Mouse (Mus musculus): Measurements from ENCODE around the gene Skida1.

Skida1 gene

DNA sequence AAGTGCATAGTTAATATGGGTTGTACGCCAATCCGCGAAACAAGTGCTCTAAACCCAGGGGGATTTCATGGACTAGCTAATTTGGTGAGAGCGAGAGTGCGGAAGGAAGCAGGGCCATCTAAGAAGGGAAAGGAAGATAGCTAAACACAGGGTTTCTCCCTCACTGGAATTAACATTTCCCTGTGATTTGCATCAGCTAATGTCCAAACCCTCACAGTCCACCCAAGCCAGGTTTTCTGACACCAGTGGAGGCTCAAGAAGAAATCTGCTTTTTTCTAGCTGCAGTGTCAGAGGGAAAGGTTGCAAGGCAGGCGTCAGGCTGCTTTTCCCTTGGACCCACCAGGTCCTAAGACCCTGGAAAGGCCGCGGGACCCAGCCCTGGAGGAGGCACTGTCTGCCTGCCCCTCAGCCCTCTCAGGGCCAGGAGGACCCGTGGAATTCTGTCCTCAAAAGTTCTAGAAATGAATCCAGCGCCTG lies 9.9 kb downstream of the Skida1 start:
- DNase-seq (ENCODE audit: low spot score in 2 of 2): no peak

GRCm38 (mm10) chr2:18038141-18038752 lies 10.6 kb downstream of the Skida1 start:
- DNase-seq (ENCODE audit: low spot score in 2 of 2): no peak

DNA sequence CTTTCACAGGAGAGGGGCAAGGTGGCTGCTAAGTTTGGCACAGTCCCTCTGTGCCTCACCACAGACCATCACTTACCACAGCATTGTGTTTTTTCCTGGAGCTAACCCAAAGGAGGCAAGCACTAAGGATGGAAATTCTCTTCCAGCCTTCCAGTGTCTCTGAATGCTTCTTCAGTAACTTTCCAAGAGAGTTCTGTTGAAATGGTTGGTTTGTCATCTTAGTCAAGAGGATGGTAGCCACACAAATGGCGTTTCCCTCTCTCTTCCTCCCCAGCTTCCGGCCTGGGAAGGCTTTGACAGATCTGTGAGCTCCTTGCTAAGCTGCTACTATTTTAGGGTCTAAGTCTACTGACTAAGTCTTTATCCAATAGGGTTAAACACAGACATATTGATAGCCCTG lies 11.4 kb downstream of the Skida1 start, which contains the start of gene A930004D18Rik:
A930004D18Rik (minus strand) TSS at position 247 of the 400 bp plus-strand sequence.
- no peak for DNase-seq (ENCODE audit: low spot score in 2 of 2)

DNA sequence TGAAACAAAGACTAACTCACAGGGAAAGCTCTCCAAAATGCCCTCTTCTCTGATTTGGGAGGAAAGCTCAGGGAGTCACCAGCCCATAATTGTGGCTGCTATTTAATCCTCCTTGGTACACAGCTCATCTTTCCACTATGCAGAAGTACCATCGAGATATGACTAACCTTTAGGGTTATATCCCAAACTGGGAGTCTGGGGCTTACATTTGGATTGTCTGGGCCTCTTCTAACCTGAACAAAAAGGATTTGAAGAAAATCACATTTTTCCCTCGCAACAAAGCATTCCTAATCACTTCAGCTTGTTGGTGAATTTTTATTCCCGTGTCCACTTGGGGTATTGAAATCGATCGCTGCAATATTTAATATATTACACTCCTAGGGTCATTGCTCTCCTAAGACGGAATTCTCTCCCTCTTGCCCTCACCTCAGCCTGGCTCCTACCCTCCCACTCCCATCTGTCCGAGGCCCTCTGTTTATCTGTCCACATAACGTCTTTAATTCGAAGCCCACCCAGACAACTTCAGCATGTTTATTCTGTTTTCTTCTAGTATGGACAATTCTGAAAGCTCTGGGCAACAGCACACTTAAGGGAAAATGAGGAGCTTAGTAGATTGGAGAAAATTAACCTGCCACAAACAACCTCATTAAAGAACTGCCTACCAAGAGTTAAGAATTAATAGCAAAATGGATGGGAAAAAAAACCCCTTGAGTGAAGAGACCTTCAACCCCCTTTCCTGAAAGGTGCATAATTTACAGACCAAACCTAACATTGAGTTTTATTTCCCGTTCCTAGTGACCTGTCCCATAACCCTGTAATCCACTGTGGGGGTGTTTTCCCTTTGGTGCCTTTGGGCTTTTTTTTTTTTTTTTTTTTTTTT lies 14.2 kb downstream of the Skida1 start:
- no peak for DNase-seq (ENCODE audit: low spot score in 2 of 2)

DNA sequence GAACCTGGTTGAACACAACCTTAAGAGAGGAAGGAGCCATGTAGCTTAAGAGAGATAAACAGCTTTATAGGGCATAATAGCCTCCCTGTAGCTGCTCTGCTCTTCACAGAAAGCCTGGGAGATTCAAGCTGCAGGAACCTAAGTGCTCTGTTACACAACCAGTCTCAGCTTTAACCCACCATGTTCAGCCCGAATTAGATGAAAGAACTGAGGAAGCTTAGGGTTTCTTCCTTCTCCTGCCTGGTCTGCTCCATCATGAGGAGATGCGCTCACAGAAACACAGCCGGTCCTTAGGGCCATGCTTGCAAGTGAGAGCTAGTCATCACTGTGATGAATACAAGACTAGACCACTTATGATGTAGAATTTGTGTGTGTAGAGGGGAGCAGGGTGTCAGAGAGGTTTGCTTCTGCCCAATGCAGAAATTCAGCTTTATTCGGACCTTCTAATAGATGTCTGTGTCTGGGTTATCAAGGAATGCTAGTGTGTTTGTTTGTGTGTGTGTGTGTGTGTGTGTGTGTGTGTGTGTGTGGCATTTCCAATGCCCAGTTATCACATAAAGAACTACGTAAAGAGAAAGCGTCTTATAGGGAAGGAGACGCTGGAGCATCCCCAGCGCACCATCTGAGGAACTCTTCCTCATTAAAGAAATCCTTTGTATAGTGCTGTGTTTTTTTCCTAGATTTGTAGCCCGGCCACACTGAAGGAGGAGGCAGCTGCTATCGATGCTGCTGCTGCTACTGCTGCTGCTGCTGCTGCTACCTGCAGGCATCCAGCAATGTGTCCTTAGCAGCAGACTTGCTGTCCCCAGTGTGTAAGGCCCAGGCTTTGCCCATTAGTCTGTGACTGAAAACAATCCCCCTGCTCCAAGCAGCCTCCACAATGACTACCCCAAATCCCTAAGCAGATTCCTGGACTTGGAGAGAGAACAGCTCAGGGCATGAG lies 15.4 kb downstream of the Skida1 start:
- DNase-seq (ENCODE audit: low spot score in 2 of 2): no peak

DNA sequence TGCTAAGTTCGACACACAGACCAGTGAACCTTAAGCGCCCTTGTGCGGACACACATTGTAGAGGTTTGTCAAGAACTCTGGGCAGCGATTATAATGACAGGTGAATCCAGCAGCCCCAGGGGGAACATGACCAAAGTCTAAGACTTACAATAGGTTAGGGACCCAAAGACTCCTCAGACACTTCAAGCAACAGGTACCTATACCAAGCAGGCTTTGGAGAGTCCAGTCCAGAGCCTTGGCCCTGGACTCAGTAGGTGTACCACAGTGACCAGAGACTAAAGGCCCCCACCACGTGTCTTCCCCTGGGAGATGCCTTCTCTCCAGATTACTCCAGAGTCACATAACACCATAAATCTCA lies 16.3 kb downstream of the Skida1 start:
- DNase-seq (ENCODE audit: low spot score in 2 of 2): no peak

GRCm38 (mm10) chr2:18031831-18032537 lies 16.9 kb downstream of the Skida1 start:
- DNase-seq (ENCODE audit: low spot score in 2 of 2): no peak

GRCm38 (mm10) chr2:18031271-18031821 lies 17.5 kb downstream of the Skida1 start:
- no peak for DNase-seq (ENCODE audit: low spot score in 2 of 2)

DNA sequence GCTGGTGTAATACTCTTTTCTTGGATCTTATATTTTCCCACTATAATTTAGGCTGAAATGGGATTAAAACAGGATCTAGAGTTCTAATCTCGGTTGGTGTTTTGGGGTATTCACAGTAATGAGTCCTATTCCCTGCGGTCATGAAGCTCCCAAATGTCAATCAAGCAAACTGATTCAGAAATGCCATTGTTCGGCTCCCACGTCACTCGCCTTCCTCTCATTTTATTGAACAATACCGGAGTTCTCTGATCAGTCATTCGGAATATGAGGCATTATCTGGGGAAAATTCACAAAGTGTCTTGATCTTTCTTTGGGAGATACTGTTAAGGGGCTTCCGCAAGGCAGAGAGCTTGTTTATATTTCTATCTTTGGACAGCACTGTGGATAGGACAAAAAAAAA lies 18.3 kb downstream of the Skida1 start:
- no peak for DNase-seq (ENCODE audit: low spot score in 2 of 2)

GRCm38 (mm10) chr2:18029656-18030055 lies 19.2 kb downstream of the Skida1 start:
- DNase-seq (ENCODE audit: low spot score in 2 of 2): no peak

GRCm38 (mm10) chr2:18028140-18029021 lies 20.5 kb downstream of the Skida1 start:
- peak; percentile 32 to 40 for DNase-seq (ENCODE audit: low spot score in 2 of 2)

DNA sequence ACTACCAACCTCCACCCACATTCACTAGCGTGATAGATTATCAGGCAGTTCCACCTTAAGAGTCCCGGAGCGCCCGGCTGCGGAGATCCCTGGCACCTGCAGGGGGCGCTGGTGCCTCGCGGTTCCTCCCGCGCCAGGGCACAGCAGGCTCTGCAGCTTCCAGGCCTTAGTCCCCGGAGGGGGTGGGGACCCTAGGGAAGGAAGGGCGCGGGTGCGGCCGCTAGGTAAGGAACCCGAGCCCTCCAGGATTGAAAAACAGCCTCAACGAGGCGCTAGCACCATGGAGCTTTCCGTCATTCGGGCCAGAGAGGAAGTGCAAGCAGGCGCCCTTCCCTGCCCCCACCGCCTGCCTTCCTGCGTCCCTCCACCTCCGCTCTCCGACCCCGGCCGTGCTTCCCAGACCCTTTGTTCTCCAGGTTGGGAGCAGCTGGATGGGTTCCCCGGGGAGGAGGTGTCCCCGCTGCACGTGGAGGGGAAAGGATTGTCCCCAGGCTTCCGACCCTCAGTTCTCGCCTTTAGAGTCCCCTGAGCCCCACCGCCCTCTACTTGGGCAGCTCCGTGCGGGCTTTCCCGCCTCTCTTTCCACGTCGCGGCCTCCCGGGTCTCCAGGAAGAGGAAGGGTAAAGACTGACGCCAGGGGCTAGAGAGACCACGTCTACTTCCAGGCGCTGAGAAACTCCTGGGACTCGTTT lies 21.3 kb downstream of the Skida1 start:
- DNase-seq (ENCODE audit: low spot score in 2 of 2): peak; percentile 78 to 87

- no peak for DNase-seq (ENCODE audit: low spot score in 2 of 2)
Measured at GRCm38 (mm10) chr2:18026116-18026947, 22.5 kb downstream of the Skida1 start.

DNA sequence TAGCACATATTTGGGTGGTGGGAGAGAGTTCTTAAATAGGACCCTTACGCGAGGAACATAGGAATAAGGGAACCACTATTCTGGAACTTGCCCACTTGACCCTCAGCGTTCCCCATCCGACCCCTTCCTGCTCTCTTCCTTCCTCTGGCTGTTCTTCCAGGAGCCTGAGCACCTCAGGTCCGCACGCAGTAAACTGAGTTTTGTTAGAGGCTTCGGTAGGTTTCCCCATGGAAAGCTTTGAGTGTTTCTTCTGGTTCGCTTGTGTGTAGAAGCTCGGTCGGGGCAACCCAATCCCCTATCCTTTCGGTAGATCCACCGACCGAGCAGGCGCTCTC lies 23.1 kb downstream of the Skida1 start:
- no peak for DNase-seq (ENCODE audit: low spot score in 2 of 2)

DNA sequence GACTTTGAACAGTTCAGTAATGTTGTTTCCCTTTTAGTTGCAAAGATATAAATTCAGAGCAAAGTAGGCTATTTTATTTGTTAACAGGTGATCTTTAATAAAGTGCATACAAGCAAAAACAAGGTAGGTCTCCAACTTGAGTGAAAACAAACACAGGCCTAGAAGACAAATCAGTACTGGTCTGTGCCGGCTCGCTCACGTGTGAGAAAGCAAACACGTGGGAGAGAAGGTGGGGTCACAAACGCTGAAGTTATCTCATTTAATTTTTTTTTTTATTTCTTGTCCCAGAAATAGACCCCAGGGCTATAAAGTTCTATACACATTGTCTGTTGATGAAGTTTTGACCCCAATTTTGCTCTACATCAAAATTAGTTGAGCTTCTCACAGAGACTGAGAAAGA lies 23.7 kb downstream of the Skida1 start:
- no peak for DNase-seq (ENCODE audit: low spot score in 2 of 2)

- no peak for DNase-seq (ENCODE audit: low spot score in 2 of 2)
Measured at GRCm38 (mm10) chr2:18022886-18023285, 26.0 kb downstream of the Skida1 start.

- DNase-seq (ENCODE audit: low spot score in 2 of 2): no peak
Measured at GRCm38 (mm10) chr2:18019122-18019521, 29.7 kb downstream of the Skida1 start.

DNA sequence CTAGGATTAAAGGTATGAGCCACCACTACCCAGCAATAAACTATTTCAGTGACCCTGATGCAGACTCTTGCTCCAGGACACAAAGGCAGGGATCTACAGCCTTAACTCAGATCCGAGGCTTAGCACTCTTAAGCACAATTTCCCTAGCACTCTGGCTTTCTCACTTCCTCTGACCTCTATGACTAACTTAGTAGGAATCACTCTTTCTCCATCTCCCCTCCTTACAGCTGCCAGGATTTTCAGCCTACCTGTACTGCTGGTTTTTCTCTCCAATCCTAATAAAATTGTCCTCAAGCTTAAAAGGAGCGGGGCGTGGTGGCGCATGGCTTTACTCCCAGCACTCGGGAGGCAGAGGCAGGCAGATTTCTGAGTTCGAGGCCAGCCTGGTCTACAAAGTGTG lies 31.5 kb downstream of the Skida1 start:
- no peak for DNase-seq (ENCODE audit: low spot score in 2 of 2)

DNA sequence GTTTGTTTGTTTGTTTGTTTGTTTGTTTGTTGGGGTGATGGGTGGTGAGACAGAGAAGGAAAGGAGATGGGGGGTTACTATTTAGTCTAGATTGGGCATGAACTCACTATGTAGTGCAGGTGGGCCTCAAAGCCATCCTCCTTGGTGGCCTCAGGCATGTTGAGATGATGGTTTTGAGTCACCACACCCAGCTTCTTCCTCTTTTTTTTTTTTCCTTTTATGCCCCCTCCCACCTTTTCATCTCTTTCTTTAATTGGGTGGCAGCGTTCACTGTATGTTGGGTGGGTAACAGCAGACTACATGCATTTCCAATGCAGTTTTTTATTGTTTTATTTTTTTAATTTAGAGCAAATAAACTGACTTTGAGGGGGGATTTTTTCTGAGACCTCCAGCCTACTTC lies 32.2 kb downstream of the Skida1 start:
- DNase-seq (ENCODE audit: low spot score in 2 of 2): no peak

Measured in spleen, postnatal 14 days (tissue).